In genomic region chr6:113326533-113327315, GRCm38 (mm10) we compare ENCODE assay signal across 8 mouse cellular contexts. TPM values are rescaled to one million over a fixed set of nuclear protein-coding genes. Genes with fewer than 3 reads are reported as not detected.
A peak's percentile ranks its signal among the peaks of the same experiment; 100 is the strongest.
DNase-seq lines count a peak whose midpoint lies in the region; ATAC-seq and TF ChIP-seq lines count a peak whose summit lies in the region.

Gene Ogg1 (plus strand): TSS chr6:113326972.

- peaks cover 23% of the 10 kb centered on the region for H3K4me1 ChIP-seq in forebrain, embryonic 10.5 days
- H3K4me1 ChIP-seq in heart, embryonic 15.5 days (replicated peaks): peaks cover 13% of the 10 kb centered on the region; the same call in 1 of the 2 replicates
- peaks cover 1 to 5% of the 10 kb centered on the region in 2 experiments; a peak in 1 of 4 replicates for H3K4me1 ChIP-seq in liver, embryonic 14.5 days (replicated peaks; ENCODE audit: control insufficient read depth in 2 of 2, insufficient read depth in 2 of 2, low read length in 1 of 2)
- H3K4me1 ChIP-seq in neural tube, embryonic 11.5 days (ENCODE audit: control insufficient read depth, insufficient read depth, low read length): peaks cover 3% of the 10 kb centered on the region
- 0 out of 2 replicates have a peak, but pooled peaks cover 2% of the 10 kb centered on the region for H3K4me1 ChIP-seq in stomach, postnatal 0 days (replicated peaks; ENCODE audit: control insufficient read depth, insufficient read depth)

- H3K36me3 ChIP-seq in forebrain, embryonic 10.5 days (replicated peaks): peaks cover 69% of the 10 kb centered on the region
- peaks cover 27% of the 10 kb centered on the region for H3K36me3 ChIP-seq in heart, embryonic 15.5 days
- H3K36me3 ChIP-seq in liver, embryonic 14.5 days (replicated peaks; ENCODE audit: control insufficient read depth, insufficient read depth, low read depth): peaks cover 37% of the 10 kb centered on the region
- H3K36me3 ChIP-seq in neural tube, embryonic 11.5 days (ENCODE audit: control insufficient read depth, insufficient read depth, low read length): peaks cover 15% of the 10 kb centered on the region
- H3K36me3 ChIP-seq in stomach, postnatal 0 days (ENCODE audit: control insufficient read depth, insufficient read depth, low read length): peaks cover 18% of the 10 kb centered on the region; the same call in 1 of the 2 replicates

- H3K4me3 ChIP-seq in forebrain, embryonic 10.5 days: peak within 1 kb of the TSS; percentile 74
- peak within 1 kb of the TSS; percentile 62 for H3K4me3 ChIP-seq in heart, embryonic 15.5 days
- H3K4me3 ChIP-seq in liver, embryonic 14.5 days (ENCODE audit: insufficient read depth in 1 of 2, low read depth in 2 of 2, low read length in 2 of 2): peak within 1 kb of the TSS; percentile 63 to 80
- peak within 1 kb of the TSS; percentile 58 for H3K4me3 ChIP-seq in neural tube, embryonic 11.5 days (ENCODE audit: low read depth, low read length)
- H3K4me3 ChIP-seq in stomach, postnatal 0 days (ENCODE audit: low read depth, low read length): peak within 1 kb of the TSS; percentile 55

- peak; percentile 96 for ATAC-seq in heart, embryonic 15.5 days (replicated peaks; ENCODE audit: insufficient number of reproducible peaks, insufficient read depth, low FRiP score, low read depth)
- ATAC-seq in liver, embryonic 14.5 days (ENCODE audit: insufficient read depth): peak; percentile 97
- ATAC-seq in neural tube, embryonic 11.5 days (ENCODE audit: insufficient read depth, low FRiP score, low TSS enrichment): peak; percentile 98
- ATAC-seq in stomach, postnatal 0 days (ENCODE audit: low FRiP score, low TSS enrichment): peak; percentile 99

- peak; percentile 96 for DNase-seq in CD8-positive naive resting alpha-beta T cell, adult 2 months (ENCODE audit: low read depth in 2 of 2, low spot score in 2 of 2)
- DNase-seq in c-Kit-positive CD71-negative TER-119-negative erythroid progenitor cells, embryonic 14.5 days (ENCODE audit: low read depth): peak; percentile 94
- DNase-seq in forebrain, embryonic 10.5 days (ENCODE audit: extremely low spot score, low spot score): peak; percentile 98
- DNase-seq in kidney, postnatal 25 days: peak; percentile 98 to 100
- DNase-seq in liver, embryonic 14.5 days (ENCODE audit: low read depth in 3 of 3, low spot score in 3 of 3): peak; percentile 99
- DNase-seq in neural tube, embryonic 11.5 days (ENCODE audit: low spot score): peak; percentile 97
- DNase-seq in stomach, postnatal 0 days (ENCODE audit: low spot score): peak; percentile 97

- peak within 1 kb of the TSS; percentile 79 for H3K4me2 ChIP-seq in heart, embryonic 15.5 days
- H3K4me2 ChIP-seq in liver, embryonic 14.5 days (ENCODE audit: low read depth): peak within 1 kb of the TSS; percentile 95
- peak within 1 kb of the TSS; percentile 89 for H3K4me2 ChIP-seq in neural tube, embryonic 11.5 days (ENCODE audit: low read depth)
- H3K4me2 ChIP-seq in stomach, postnatal 0 days (replicated peaks; ENCODE audit: low read depth): peak within 1 kb of the TSS; percentile 85

- peak within 1 kb of the TSS; percentile 89 for H3K27ac ChIP-seq in forebrain, embryonic 10.5 days
- peak within 1 kb of the TSS; percentile 90 for H3K27ac ChIP-seq in heart, embryonic 15.5 days
- peak within 1 kb of the TSS; percentile 87 for H3K27ac ChIP-seq in liver, embryonic 14.5 days
- peak within 1 kb of the TSS; percentile 85 for H3K27ac ChIP-seq in neural tube, embryonic 11.5 days (ENCODE audit: low read depth, low read length)
- H3K27ac ChIP-seq in stomach, postnatal 0 days (replicated peaks): peak within 1 kb of the TSS; percentile 94

- H3K27me3 ChIP-seq in forebrain, embryonic 10.5 days (ENCODE audit: poor library complexity, severe bottlenecking): no peaks in the 10 kb centered on the region
- H3K27me3 ChIP-seq in heart, embryonic 15.5 days: no peaks in the 10 kb centered on the region
- H3K27me3 ChIP-seq in liver, embryonic 14.5 days (ENCODE audit: control insufficient read depth, insufficient read depth, low read length): no peaks in the 10 kb centered on the region
- H3K27me3 ChIP-seq in neural tube, embryonic 11.5 days (ENCODE audit: control insufficient read depth, insufficient read depth, low read length): no peaks in the 10 kb centered on the region
- H3K27me3 ChIP-seq in stomach, postnatal 0 days (ENCODE audit: control insufficient read depth, insufficient read depth, low read length): no peaks in the 10 kb centered on the region

- under 1% methylated on average over 52 of the region's 52 CpGs for WGBS in forebrain, embryonic 10.5 days
- under 1% methylated on average over 52 of the region's 52 CpGs for WGBS in heart, embryonic 15.5 days
- under 1% methylated on average over 52 of the region's 52 CpGs for WGBS in liver, embryonic 14.5 days (ENCODE audit: insufficient replicate concordance)
- under 1% methylated on average over 52 of the region's 52 CpGs for WGBS in neural tube, embryonic 11.5 days
- WGBS in stomach, postnatal 0 days: under 1% methylated on average over 52 of the region's 52 CpGs

- 0 out of 2 replicates have a peak, but pooled peaks have one; percentile 30 for TF ChIP-seq CTCF in liver, embryonic 14.5 days (IDR thresholded peaks at IDR 0.05; ENCODE audit: low read depth)
- TF ChIP-seq CTCF in stomach, postnatal 0 days (IDR thresholded peaks at IDR 0.05; ENCODE audit: low read depth): no peak

- no peak for TF ChIP-seq EP300 in liver, embryonic 14.5 days (IDR thresholded peaks at IDR 0.05; ENCODE audit: low read depth)
- TF ChIP-seq EP300 in stomach, postnatal 0 days (optimal IDR thresholded peaks at IDR 0.05): no peak

- H3K9ac ChIP-seq in heart, embryonic 15.5 days: peak within 1 kb of the TSS; percentile 67
- peak within 1 kb of the TSS; percentile 63 for H3K9ac ChIP-seq in liver, embryonic 14.5 days (replicated peaks)
- H3K9ac ChIP-seq in neural tube, embryonic 11.5 days (ENCODE audit: low read length): peak within 1 kb of the TSS; percentile 82
- H3K9ac ChIP-seq in stomach, postnatal 0 days (ENCODE audit: low read length): peak within 1 kb of the TSS; percentile 74

- no peaks in the 10 kb centered on the region for H3K9me3 ChIP-seq in forebrain, embryonic 10.5 days
- H3K9me3 ChIP-seq in heart, embryonic 15.5 days (replicated peaks): no peaks in the 10 kb centered on the region
- H3K9me3 ChIP-seq in liver, embryonic 14.5 days (ENCODE audit: control insufficient read depth, low read length): no peaks in the 10 kb centered on the region
- H3K9me3 ChIP-seq in neural tube, embryonic 11.5 days (ENCODE audit: control insufficient read depth, low read length): no peaks in the 10 kb centered on the region
- no peaks in the 10 kb centered on the region for H3K9me3 ChIP-seq in stomach, postnatal 0 days (ENCODE audit: control insufficient read depth, low read length)

RNA-seq across cellular contexts. Expression of gene Ogg1, which starts in this region (rescaled TPM):
- 18.3 and 18.8 TPM in 2 replicates for polyA plus RNA-seq in forebrain, embryonic 10.5 days (2016; fragmentation: Nextera tagmentation; extraction: Ambion mirVana)
- 6.1 and 9.6 TPM in 2 replicates for polyA plus RNA-seq in heart, embryonic 15.5 days (2015; fragmentation: Nextera tagmentation; extraction: Ambion mirVana)
- polyA plus RNA-seq in liver, embryonic 14.5 days (2012; rRNA removed): 8.0 TPM in 2 replicates
- 4.5 and 5.1 TPM in 2 replicates for polyA plus RNA-seq in liver, embryonic 14.5 days (2014; fragmentation: Nextera tagmentation; extraction: Ambion mirVana)
- polyA plus RNA-seq in neural tube, embryonic 11.5 days (2014; fragmentation: Nextera tagmentation; extraction: Ambion mirVana): 13.1 and 14.0 TPM in 2 replicates
- 6.8 and 7.8 TPM in 2 replicates for polyA plus RNA-seq in stomach, postnatal 0 days (2015; fragmentation: Nextera tagmentation; extraction: Ambion mirVana)

Comparison
In these comparisons a context has a peak if more than half of its experiments do, and no peak if none do; other contexts are left out.
1. Peak in every context shown above with its lines: DNase-seq, ATAC-seq, H3K4me3 ChIP-seq and H3K27ac ChIP-seq.